Mouse (Mus musculus) midbrain, embryonic 15.5 days (tissue): Measurements from ENCODE around the gene Cmtr2. TPM values are rescaled to one million over a fixed set of nuclear protein-coding genes. Genes with fewer than 3 reads are reported as not detected.
A peak's percentile ranks its signal among the peaks of the same experiment; 100 is the strongest.

Experiments used
- ATAC-seq: fragments of 200-750 bp; cut with Nextera tagmentation; replicated peaks from 2 replicates; pipeline ENCODE4 v1.8.0; 2017; ENCODE audit warnings: moderate TSS enrichment
- H3K27ac ChIP-seq: fragments of 300-500 bp; sonication (generic); 2 replicates; pipeline ENCODE4 v1.5.1; 2015; ENCODE audit warnings: mild to moderate bottlenecking, inconsistent platforms
- H3K27me3 ChIP-seq: fragments of 300-500 bp; sonication (generic); replicated peaks from 2 replicates; pipeline ENCODE4 v1.6.1; 2015; ENCODE audit warnings: inconsistent platforms
- H3K36me3 ChIP-seq: fragments of 300-500 bp; sonication (generic); replicated peaks from 2 replicates; pipeline ENCODE4 v1.6.1; 2015; ENCODE audit warnings: inconsistent platforms
- H3K4me1 ChIP-seq: fragments of 300-500 bp; sonication (generic); 2 replicates; pipeline ENCODE4 v1.6.1; 2015; ENCODE audit warnings: inconsistent platforms
- H3K4me2 ChIP-seq: fragments of 300-500 bp; sonication (generic); 2 replicates; pipeline ENCODE4 v1.6.1; 2015; ENCODE audit warnings: inconsistent platforms, mild to moderate bottlenecking, moderate library complexity
- H3K4me3 ChIP-seq: fragments of 300-500 bp; sonication (generic); 2 replicates; pipeline ENCODE4 v1.5.1; 2015; ENCODE audit warnings: mild to moderate bottlenecking, inconsistent platforms
- H3K9ac ChIP-seq: fragments of 300-500 bp; sonication (generic); 2 replicates; pipeline ENCODE4 v1.6.1; 2015; ENCODE audit warnings: mild to moderate bottlenecking, inconsistent platforms
- H3K9me3 ChIP-seq: fragments of 300-500 bp; sonication (generic); 2 replicates; pipeline ENCODE4 v1.6.1; 2016; ENCODE audit warnings: inconsistent platforms
- WGBS: fragments of 180-500 bp; shearing (Covaris S2); methylation state at CpG from one replicate; pipeline ENCODE4 v1.1.7; 2015; ENCODE audit warnings: mixed read lengths; 5-methylcytosine and 5-hydroxymethylcytosine counted together
- polyA plus RNA-seq: library from polyadenylated mRNA; unstranded; fragments of >200 nt; fragmentation: Nextera tagmentation; extraction: Ambion mirVana; gene quantifications from 2 replicates; pipeline ENCODE4 v1.2.1, GENCODE M21; 2015

The Cmtr2 gene
- polyA plus RNA-seq, 1 experiment from 2014 or later = 12.5 TPM

- H3K4me1 ChIP-seq = peaks cover 28% of the 10 kb centered on the region
- no peak overlapping the region for H3K4me3 ChIP-seq
- H3K36me3 ChIP-seq = peaks cover 4% of the 10 kb centered on the region
- H3K4me2 ChIP-seq = no peak overlapping the region
- H3K9ac ChIP-seq = no peak overlapping the region
- H3K9me3 ChIP-seq = no peaks in the 10 kb centered on the region
- 80% methylated on average over 5 of the region's 5 CpGs for WGBS
- no peaks in the 10 kb centered on the region for H3K27me3 ChIP-seq
- no peak for ATAC-seq
- no peak overlapping the region for H3K27ac ChIP-seq
Observed at GRCm38 (mm10) chr8:110216253-110216652, 788 bp downstream of the Cmtr2 start.

- ATAC-seq = peak; percentile 60
- 33% methylated on average over 5 of the region's 5 CpGs for WGBS
- Histone ChIP-seq H3K9me3 (no peaks in the 10 kb centered on the region), H3K9ac (peak overlapping the region; percentile 30), H3K27ac (peak overlapping the region; percentile 78), H3K4me2 (peak overlapping the region; percentile 74), H3K4me3 (peak overlapping the region; percentile 68), H3K4me1 (peaks cover 28% of the 10 kb centered on the region), H3K36me3 (peaks cover 13% of the 10 kb centered on the region), H3K27me3 (no peaks in the 10 kb centered on the region)
Observed at GRCm38 (mm10) chr8:110217198-110217597, 1.7 kb downstream of the Cmtr2 start.

- peak overlapping the region; percentile 68 for H3K4me3 ChIP-seq
- H3K9ac ChIP-seq = peak overlapping the region; percentile 55
- WGBS = under 1% methylated on average over 43 of the region's 43 CpGs
- H3K4me2 ChIP-seq = peak overlapping the region; percentile 74
- H3K27ac ChIP-seq = peak overlapping the region; percentile 78
- H3K4me1 ChIP-seq = peaks cover 28% of the 10 kb centered on the region
- H3K36me3 ChIP-seq = peaks cover 18% of the 10 kb centered on the region
- peak; percentile 100 for ATAC-seq
- H3K27me3 ChIP-seq = no peaks in the 10 kb centered on the region
- no peaks in the 10 kb centered on the region for H3K9me3 ChIP-seq
Observed at GRCm38 (mm10) chr8:110217681-110218131, 2.2 kb downstream of the Cmtr2 start.

- 78% methylated on average over 5 of the region's 5 CpGs for WGBS
- H3K9me3 ChIP-seq = no peaks in the 10 kb centered on the region
- H3K4me1 ChIP-seq = peaks cover 28% of the 10 kb centered on the region
- H3K4me2 ChIP-seq = peak overlapping the region; percentile 74
- H3K4me3 ChIP-seq = peak overlapping the region; percentile 68
- no peak for ATAC-seq
- no peaks in the 10 kb centered on the region for H3K27me3 ChIP-seq
- peaks cover 26% of the 10 kb centered on the region for H3K36me3 ChIP-seq
- peak overlapping the region; percentile 55; the same call in 1 of the 2 replicates for H3K9ac ChIP-seq
- H3K27ac ChIP-seq = no peak overlapping the region
Observed at GRCm38 (mm10) chr8:110218511-110218910, 3.0 kb downstream of the Cmtr2 start.

GRCm38 (mm10) chr8:110220936-110221335, 5.5 kb downstream of the Cmtr2 start:
- H3K9me3 ChIP-seq = no peaks in the 10 kb centered on the region
- 91% methylated on average over 14 of the region's 14 CpGs for WGBS
- H3K4me1 ChIP-seq = peaks cover 28% of the 10 kb centered on the region
- H3K27ac ChIP-seq = no peak overlapping the region
- ATAC-seq = no peak
- no peaks in the 10 kb centered on the region for H3K27me3 ChIP-seq
- no peak overlapping the region for H3K4me3 ChIP-seq
- peaks cover 33% of the 10 kb centered on the region for H3K36me3 ChIP-seq
- H3K9ac ChIP-seq = no peak overlapping the region
- no peak overlapping the region for H3K4me2 ChIP-seq

- Histone ChIP-seq H3K9ac (no peak overlapping the region), H3K4me3 (no peak overlapping the region), H3K4me1 (no peaks in the 10 kb centered on the region), H3K4me2 (no peak overlapping the region), H3K9me3 (no peaks in the 10 kb centered on the region), H3K36me3 (no peaks in the 10 kb centered on the region), H3K27ac (no peak overlapping the region), H3K27me3 (no peaks in the 10 kb centered on the region)
- no peak for ATAC-seq
- 65% methylated on average over 6 of the region's 6 CpGs for WGBS
Observed at GRCm38 (mm10) chr8:110230803-110231202, 15.3 kb downstream of the Cmtr2 start.

- 46% methylated on average over 7 of the region's 7 CpGs for WGBS
Observed at GRCm38 (mm10) chr8:110242278-110243177, 27.1 kb downstream of the Cmtr2 start.

GRCm38 (mm10) chr8:110244566-110244965, 29.1 kb downstream of the Cmtr2 start:
- Histone ChIP-seq H3K4me2 (no peak overlapping the region), H3K9ac (no peak overlapping the region), H3K9me3 (no peaks in the 10 kb centered on the region), H3K4me3 (no peak overlapping the region), H3K36me3 (no peaks in the 10 kb centered on the region), H3K27me3 (no peaks in the 10 kb centered on the region), H3K27ac (no peak overlapping the region), H3K4me1 (no peaks in the 10 kb centered on the region)
- WGBS = 49% methylated on average over 2 of the region's 2 CpGs
- no peak for ATAC-seq

More at GRCm38 (mm10) chr8:110242278-110243177, 27.1 kb downstream of the Cmtr2 start:
- Histone ChIP-seq H3K27me3 (no peaks in the 10 kb centered on the region), H3K9ac (no peak overlapping the region), H3K36me3 (no peaks in the 10 kb centered on the region), H3K4me1 (no peaks in the 10 kb centered on the region), H3K9me3 (no peaks in the 10 kb centered on the region), H3K27ac (0 out of 2 replicates have a peak overlapping the region, but pooled peaks have one; percentile 42), H3K4me3 (no peak overlapping the region), H3K4me2 (no peak overlapping the region)
- no peak for ATAC-seq

- no peak for ATAC-seq
- Histone ChIP-seq H3K4me1 (no peaks in the 10 kb centered on the region), H3K4me3 (no peak overlapping the region), H3K36me3 (no peaks in the 10 kb centered on the region), H3K4me2 (no peak overlapping the region), H3K9me3 (no peaks in the 10 kb centered on the region), H3K9ac (no peak overlapping the region), H3K27me3 (no peaks in the 10 kb centered on the region), H3K27ac (no peak overlapping the region)
- 87% methylated on average over 6 of the region's 6 CpGs for WGBS
Observed at GRCm38 (mm10) chr8:110247238-110247637, 31.8 kb downstream of the Cmtr2 start.

- Histone ChIP-seq H3K27me3 (no peaks in the 10 kb centered on the region), H3K9ac (no peak overlapping the region), H3K9me3 (no peaks in the 10 kb centered on the region), H3K4me2 (no peak overlapping the region), H3K4me1 (no peaks in the 10 kb centered on the region), H3K4me3 (no peak overlapping the region), H3K36me3 (no peaks in the 10 kb centered on the region), H3K27ac (no peak overlapping the region)
- WGBS = 86% methylated on average over 4 of the region's 4 CpGs
- no peak for ATAC-seq
Observed at GRCm38 (mm10) chr8:110253986-110254385, 38.5 kb downstream of the Cmtr2 start.

- Histone ChIP-seq H3K4me3 (no peak overlapping the region), H3K27me3 (no peaks in the 10 kb centered on the region), H3K9ac (no peak overlapping the region), H3K4me1 (peaks cover 11% of the 10 kb centered on the region), H3K9me3 (no peaks in the 10 kb centered on the region), H3K4me2 (no peak overlapping the region), H3K36me3 (no peaks in the 10 kb centered on the region), H3K27ac (no peak overlapping the region)
- no peak for ATAC-seq
- 74% methylated on average over 11 of the region's 11 CpGs for WGBS
Observed at GRCm38 (mm10) chr8:110265796-110266305, 50.4 kb downstream of the Cmtr2 start.

- Histone ChIP-seq H3K36me3 (no peaks in the 10 kb centered on the region), H3K27me3 (no peaks in the 10 kb centered on the region), H3K9me3 (no peaks in the 10 kb centered on the region), H3K4me2 (peak within 1 kb of the TSS; percentile 61), H3K27ac (no peak within 1 kb of the TSS), H3K4me3 (peak within 1 kb of the TSS; percentile 31), H3K9ac (no peak within 1 kb of the TSS; the same call in 1 of the 2 replicates), H3K4me1 (peaks cover 11% of the 10 kb centered on the region)
- ATAC-seq = peak; percentile 97
- WGBS = under 1% methylated on average over 15 of the region's 15 CpGs
Observed at GRCm38 (mm10) chr8:110266741-110267140, 51.3 kb downstream of the Cmtr2 start, which contains the start of gene Hydin. Gene Hydin, plus strand, starts transcription at chr8:110266977.
